Mouse (Mus musculus) heart, postnatal 25 days (tissue): Measurements from ENCODE around the gene Nxpe5. TPM values are rescaled to one million over a fixed set of nuclear protein-coding genes. Genes with fewer than 3 reads are reported as not detected.
A peak's percentile ranks its signal among the peaks of the same experiment; 100 is the strongest.
"Not testable (repeated sequence)": the region's sequence is repeated elsewhere in the genome, so short reads cannot be mapped to it uniquely, and the experiment has no call there.

Source experiments
- DNase-seq: peaks from one replicate; pipeline ENCODE4 v3.0.0; 2022; ENCODE audit warnings: low spot score
- intact Hi-C: fragments of 180-260 bp; cut with DNase I; formaldehyde crosslinking; loops from one replicate; pipeline ENCODE4 v1.15.1; 2025
- total RNA-seq, 2 experiments: library from RNA; stranded (reverse); gene quantifications; 2 replicates each; pipeline ENCODE4 v1.2.3; 2021

Nxpe5 gene
- total RNA-seq, result 1 to 10 TPM in 1 of 2 experiments, under 1 TPM in 1; 0.96 to 1.2 TPM

- intact Hi-C loops, result no loop called here
- DNase-seq, result no peak
These were observed at the start of gene Nxpe5 for GRCm38 (mm10) chr5:138225700-138226099. Gene Nxpe5, plus strand, starts transcription at chr5:138225898.

- peak; percentile 69 for DNase-seq
- intact Hi-C loops, result loop anchor here (2.0 kb wide), 1 partner anchor 14 kb away; the partner anchor contains the start of genes Ap4m1 and Mcm7
These were observed 38.6 kb upstream of the Nxpe5 start, which contains the start of the genes Taf6 and Cnpy4 for GRCm38 (mm10) chr5:138186950-138187638. Gene Taf6, minus strand, starts transcription at chr5:138187451. Gene Cnpy4, plus strand, starts transcription at chr5:138187485.

- peak; percentile 42 for DNase-seq
- intact Hi-C loops, result loop anchor here (2.0 kb wide), 1 partner anchor 15 kb away; the partner anchor contains the start of genes Ap4m1 and Mcm7
These were observed 37.9 kb upstream of the Nxpe5 start for GRCm38 (mm10) chr5:138187661-138188306.

GRCm38 (mm10) chr5:138193771-138194727 lies 31.6 kb upstream of the Nxpe5 start, which contains the start of gene Mblac1:
Gene Mblac1, plus strand, starts transcription at chr5:138194314.
- peak; percentile 67 for DNase-seq
- intact Hi-C loops, result no loop called here

- DNase-seq, result no peak
These were observed 30.8 kb upstream of the Nxpe5 start for GRCm38 (mm10) chr5:138194755-138195345.

GRCm38 (mm10) chr5:138195463-138195862 lies 30.2 kb upstream of the Nxpe5 start:
- intact Hi-C loops, result no loop called here
- no peak for DNase-seq

More at GRCm38 (mm10) chr5:138194755-138195345, 30.8 kb upstream of the Nxpe5 start:
- intact Hi-C loops, result no loop called here

GRCm38 (mm10) chr5:138199576-138199975 lies 26.1 kb upstream of the Nxpe5 start:
- intact Hi-C loops, result no loop called here
- DNase-seq, result no peak

- intact Hi-C loops, result no loop called here
- no peak for DNase-seq
These were observed 23.6 kb upstream of the Nxpe5 start for GRCm38 (mm10) chr5:138202086-138202485.

- intact Hi-C loops, result no loop called here
- DNase-seq, result no peak
These were observed 18.4 kb upstream of the Nxpe5 start for GRCm38 (mm10) chr5:138207253-138207652.

- intact Hi-C loops, result no loop called here
- no peak for DNase-seq
These were observed 17.8 kb upstream of the Nxpe5 start for GRCm38 (mm10) chr5:138207873-138208272.

- intact Hi-C loops, result loop anchor here (10.0 kb wide), 1 partner anchor 238 kb away; no protein-coding TSS in a partner anchor
- not testable (repeated sequence) for DNase-seq
These were observed 9.1 kb upstream of the Nxpe5 start for GRCm38 (mm10) chr5:138216632-138217031.

- intact Hi-C loops, result loop anchor here (10.0 kb wide), 1 partner anchor 235 kb away; no protein-coding TSS in a partner anchor
- no peak for DNase-seq
These were observed 5.8 kb upstream of the Nxpe5 start for GRCm38 (mm10) chr5:138219864-138220263.

- intact Hi-C loops, result no loop called here
These were observed 3.6 kb upstream of the Nxpe5 start for GRCm38 (mm10) chr5:138222111-138222510.

GRCm38 (mm10) chr5:138223287-138223686 lies 2.4 kb upstream of the Nxpe5 start:
- intact Hi-C loops, result no loop called here
- DNase-seq, result no peak

More at GRCm38 (mm10) chr5:138222111-138222510, 3.6 kb upstream of the Nxpe5 start:
- peak; percentile 20 for DNase-seq

GRCm38 (mm10) chr5:138226491-138226890 lies 793 bp downstream of the Nxpe5 start:
- intact Hi-C loops, result no loop called here
- DNase-seq, result no peak

- DNase-seq, result no peak
These were observed 1.7 kb downstream of the Nxpe5 start for GRCm38 (mm10) chr5:138227367-138227766.

GRCm38 (mm10) chr5:138228026-138228425 lies 2.3 kb downstream of the Nxpe5 start:
- no peak for DNase-seq
- intact Hi-C loops, result no loop called here

More at GRCm38 (mm10) chr5:138227367-138227766, 1.7 kb downstream of the Nxpe5 start:
- intact Hi-C loops, result no loop called here

GRCm38 (mm10) chr5:138229511-138229910 lies 3.8 kb downstream of the Nxpe5 start:
- no peak for DNase-seq
- intact Hi-C loops, result no loop called here

- no peak for DNase-seq
- intact Hi-C loops, result no loop called here
These were observed 8.1 kb downstream of the Nxpe5 start for GRCm38 (mm10) chr5:138233778-138234177.
